Mouse (Mus musculus) neural tube, embryonic 12.5 days (tissue): ENCODE data around the gene Fhl4. TPM values are rescaled to one million over a fixed set of nuclear protein-coding genes. Genes with fewer than 3 reads are reported as not detected.

Source experiments
- ATAC-seq: fragments of 200-750 bp; cut with Nextera tagmentation; 2 replicates; pipeline ENCODE4 v1.8.0; 2017; ENCODE audit warnings: low read depth, mild to moderate bottlenecking, moderate TSS enrichment, moderate library complexity; ENCODE audit not compliant: low FRiP score
- H3K27ac ChIP-seq: fragments of 300-500 bp; sonication (generic); 2 replicates; pipeline ENCODE4 v1.5.1; 2016
- H3K27me3 ChIP-seq: fragments of 300-500 bp; sonication (generic); replicated peaks from 2 replicates; pipeline ENCODE4 v1.6.1; 2016; ENCODE audit warnings: mild to moderate bottlenecking
- H3K36me3 ChIP-seq: fragments of 300-500 bp; sonication (generic); 2 replicates; pipeline ENCODE4 v1.6.1; 2016; ENCODE audit warnings: mild to moderate bottlenecking
- H3K4me1 ChIP-seq: fragments of 300-500 bp; sonication (generic); 2 replicates; pipeline ENCODE4 v1.6.1; 2016
- H3K4me2 ChIP-seq: fragments of 300-500 bp; sonication (generic); replicated peaks from 2 replicates; pipeline ENCODE4 v1.6.1; 2016; ENCODE audit warnings: mild to moderate bottlenecking
- H3K4me3 ChIP-seq: fragments of 300-500 bp; sonication (generic); 2 replicates; pipeline ENCODE4 v1.5.1; 2016
- H3K9ac ChIP-seq: fragments of 300-500 bp; sonication (generic); 2 replicates; pipeline ENCODE4 v1.6.1; 2016; ENCODE audit warnings: mild to moderate bottlenecking
- H3K9me3 ChIP-seq: fragments of 300-500 bp; sonication (generic); 2 replicates; pipeline ENCODE4 v1.6.1; 2016; ENCODE audit warnings: mild to moderate bottlenecking
- WGBS: fragments of 180-500 bp; shearing (Covaris S2); methylation state at CpG from one replicate; pipeline ENCODE4 v1.1.7; 2016; 5-methylcytosine and 5-hydroxymethylcytosine counted together
- polyA plus RNA-seq: library from polyadenylated mRNA; unstranded; fragments of >200 nt; fragmentation: Nextera tagmentation; extraction: Ambion mirVana; gene quantifications from 2 replicates; pipeline ENCODE4 v1.2.1, GENCODE M21; 2016

Fhl4 gene
- polyA plus RNA-seq, 1 experiment from 2014 or later, result 1.8 TPM

DNA sequence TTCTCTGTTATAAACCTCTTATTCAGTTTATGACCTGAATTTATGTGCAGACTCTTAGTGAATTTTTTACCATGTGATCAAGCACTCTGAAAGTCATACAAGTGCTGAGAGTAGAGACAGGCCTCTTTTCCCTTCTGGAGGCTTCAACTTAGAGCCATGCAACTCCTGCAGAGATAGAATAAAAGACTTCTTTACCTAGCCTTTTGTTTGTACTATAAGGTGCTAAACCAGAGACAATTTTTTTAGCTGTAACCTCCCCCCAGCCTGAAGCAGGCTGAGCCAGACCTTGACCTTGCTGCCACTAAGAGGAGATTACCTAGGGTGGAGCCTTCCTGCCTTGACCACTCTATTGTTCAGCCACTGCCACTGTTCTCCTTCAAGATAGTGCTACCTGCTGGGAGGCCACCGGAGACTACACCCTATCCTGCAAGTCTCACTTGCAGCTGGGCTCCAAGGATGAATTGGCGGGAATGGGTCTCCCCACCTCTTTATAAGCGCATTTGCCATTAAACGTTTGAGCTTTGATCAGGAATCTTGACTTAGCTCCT lies 30.6 kb downstream of the Fhl4 start:
- H3K4me3 ChIP-seq, result no peak overlapping the region
- H3K36me3 ChIP-seq, result no peaks in the 10 kb centered on the region
- ATAC-seq, result no peak
- no peak overlapping the region for H3K27ac ChIP-seq
- H3K4me2 ChIP-seq, result no peak overlapping the region
- H3K27me3 ChIP-seq, result no peaks in the 10 kb centered on the region
- no peaks in the 10 kb centered on the region for H3K4me1 ChIP-seq
- H3K9me3 ChIP-seq, result no peaks in the 10 kb centered on the region
- WGBS, result 51% methylated on average over 4 of the region's 4 CpGs
- no peak overlapping the region for H3K9ac ChIP-seq

DNA sequence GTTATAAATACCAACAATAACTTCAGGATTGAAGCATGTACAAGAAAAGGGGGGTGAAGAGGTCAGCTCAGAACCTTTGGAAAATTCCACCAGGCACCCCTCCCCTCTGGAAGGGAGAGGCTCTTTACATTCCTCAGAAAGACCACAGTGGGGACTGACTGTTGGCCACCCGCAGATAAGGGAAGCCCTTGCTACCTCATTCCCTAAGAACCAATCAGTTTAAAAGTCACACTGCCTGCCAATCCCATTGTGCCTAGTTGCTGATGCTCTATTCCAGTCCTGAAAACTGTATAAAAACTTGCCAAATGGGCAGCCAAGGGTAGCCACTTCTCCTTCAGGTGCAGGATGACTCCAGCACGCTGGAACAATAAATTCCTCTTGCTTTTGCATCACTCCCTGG lies 47.4 kb downstream of the Fhl4 start:
- Histone ChIP-seq H3K27me3 (no peaks in the 10 kb centered on the region), H3K9ac (no peak overlapping the region), H3K4me3 (no peak overlapping the region), H3K4me2 (no peak overlapping the region), H3K9me3 (no peaks in the 10 kb centered on the region), H3K27ac (no peak overlapping the region), H3K4me1 (no peaks in the 10 kb centered on the region), H3K36me3 (no peaks in the 10 kb centered on the region)
- ATAC-seq, result no peak
- 91% methylated on average over 2 of the region's 2 CpGs for WGBS

GRCm38 (mm10) chr10:85052451-85052850 lies 49.8 kb downstream of the Fhl4 start:
- Histone ChIP-seq H3K36me3 (no peaks in the 10 kb centered on the region), H3K27me3 (no peaks in the 10 kb centered on the region), H3K27ac (no peak overlapping the region), H3K9ac (no peak overlapping the region), H3K9me3 (no peaks in the 10 kb centered on the region), H3K4me1 (no peaks in the 10 kb centered on the region), H3K4me2 (no peak overlapping the region), H3K4me3 (no peak overlapping the region)
- WGBS, result 7% methylated on average over 4 of the region's 4 CpGs
- no peak for ATAC-seq

DNA sequence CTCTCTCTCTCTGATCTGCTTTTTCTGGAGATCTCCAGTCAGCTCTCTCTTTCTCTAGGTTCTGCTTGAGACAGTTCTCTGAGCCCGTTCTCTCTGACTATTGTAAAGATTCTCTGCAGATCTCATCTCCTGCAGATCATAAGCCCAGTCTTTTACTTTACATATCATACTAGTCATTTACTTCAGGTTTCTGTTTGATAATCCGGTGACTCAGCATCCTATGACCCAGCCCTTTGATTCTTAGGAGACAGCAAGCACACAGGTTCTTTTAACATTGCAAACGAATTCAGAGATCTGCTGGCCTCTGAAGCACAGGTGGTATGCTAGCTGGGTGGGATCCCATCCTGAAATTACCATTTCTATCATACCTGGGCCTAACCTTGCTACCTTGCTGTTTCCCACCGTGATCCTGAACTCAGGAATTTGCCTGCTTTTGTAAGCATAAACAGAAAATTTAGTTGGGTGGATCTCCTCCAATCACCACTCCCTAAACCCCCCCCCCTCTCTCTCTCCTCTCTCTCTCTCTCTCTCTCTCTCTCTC lies 51.6 kb downstream of the Fhl4 start:
- H3K4me3 ChIP-seq, result no peak overlapping the region
- H3K9ac ChIP-seq, result no peak overlapping the region
- no peaks in the 10 kb centered on the region for H3K36me3 ChIP-seq
- WGBS, result 61% methylated on average over 4 of the region's 4 CpGs
- no peak for ATAC-seq
- H3K9me3 ChIP-seq, result no peaks in the 10 kb centered on the region
- H3K27me3 ChIP-seq, result no peaks in the 10 kb centered on the region
- H3K4me2 ChIP-seq, result no peak overlapping the region
- no peaks in the 10 kb centered on the region for H3K4me1 ChIP-seq
- no peak overlapping the region for H3K27ac ChIP-seq

DNA sequence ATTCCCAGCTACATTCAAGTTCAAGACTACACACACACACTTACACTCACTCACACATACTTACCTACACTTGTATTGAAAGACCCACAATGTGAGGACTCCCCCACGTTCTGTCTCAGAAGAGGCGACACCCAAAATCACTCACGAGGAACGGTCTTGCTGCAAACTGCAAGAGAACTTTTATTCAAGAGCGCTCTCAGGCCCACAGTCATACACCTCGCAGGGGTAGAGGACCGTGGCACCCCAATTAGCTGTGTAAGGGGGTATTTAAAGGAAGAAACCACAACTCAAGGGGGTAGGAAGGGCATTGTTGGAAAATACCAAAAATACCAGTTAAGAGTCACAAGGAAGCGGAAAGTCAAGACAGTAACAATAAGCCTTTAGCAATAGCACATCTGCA lies 54.3 kb downstream of the Fhl4 start:
- 97% methylated on average over 8 of the region's 8 CpGs for WGBS
- Histone ChIP-seq H3K4me1 (peaks cover 11% of the 10 kb centered on the region), H3K9me3 (no peaks in the 10 kb centered on the region), H3K36me3 (no peaks in the 10 kb centered on the region), H3K4me2 (no peak overlapping the region), H3K9ac (no peak overlapping the region), H3K27ac (no peak overlapping the region), H3K27me3 (no peaks in the 10 kb centered on the region), H3K4me3 (no peak overlapping the region)
- no peak for ATAC-seq

DNA sequence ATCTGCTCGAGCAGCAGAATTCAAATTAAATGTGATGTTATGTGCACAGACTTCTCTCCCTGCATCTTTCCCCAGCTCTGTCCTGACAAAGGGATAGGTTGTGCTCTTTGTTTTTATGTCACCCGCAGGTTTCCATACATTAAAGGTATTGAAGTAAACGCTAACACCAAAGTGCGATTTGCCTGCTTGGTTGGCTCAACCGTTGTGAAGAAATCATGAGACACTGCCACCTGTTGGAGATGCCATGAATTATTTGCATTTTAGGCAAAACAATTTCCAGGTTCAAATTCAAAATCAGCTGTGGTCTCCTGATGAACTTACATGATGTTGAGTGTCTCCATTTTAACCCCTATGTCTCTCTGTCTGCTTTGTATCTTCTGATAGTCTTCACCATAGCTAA lies 55.7 kb downstream of the Fhl4 start:
- H3K4me1 ChIP-seq, result peaks cover 11% of the 10 kb centered on the region
- H3K9ac ChIP-seq, result no peak overlapping the region
- no peak overlapping the region for H3K4me2 ChIP-seq
- no peak for ATAC-seq
- peaks cover 10% of the 10 kb centered on the region for H3K27me3 ChIP-seq
- no peaks in the 10 kb centered on the region for H3K9me3 ChIP-seq
- H3K36me3 ChIP-seq, result no peaks in the 10 kb centered on the region
- H3K27ac ChIP-seq, result no peak overlapping the region
- no peak overlapping the region for H3K4me3 ChIP-seq
- 35% methylated on average over 5 of the region's 5 CpGs for WGBS

Other genes starting within 250 kb of the Fhl4 start
- 43.2 and 44.1 TPM in 2 replicates for gene Ric8b, start 184.9 kb downstream of the Fhl4 start, polyA plus RNA-seq
- 62.0 and 62.8 TPM in 2 replicates for gene Tmem263, start 132 bp upstream of the Fhl4 start, polyA plus RNA-seq
- gene Mterf2, start 25.5 kb upstream of the Fhl4 start, polyA plus RNA-seq, result 32.2 and 35.3 TPM in 2 replicates
- gene Cry1, start 82.6 kb upstream of the Fhl4 start, polyA plus RNA-seq, result 36.6 and 37.2 TPM in 2 replicates